Mouse (Mus musculus) hindbrain, embryonic 15.5 days (tissue): ENCODE measurements at regions not wholly inside any gene's neighbourhood (a gene's known extent, or its start where the extent isn't known, plus 50 kb on each side); places are given as distances from the start of the nearest gene placed in this dataset.

Experiments
- ATAC-seq: fragments of 200-750 bp; cut with Nextera tagmentation; 2 replicates; pipeline ENCODE4 v1.8.0; 2017; ENCODE audit warnings: low read depth, moderate number of reproducible peaks, moderate TSS enrichment; ENCODE audit not compliant: low FRiP score
- H3K27ac ChIP-seq: fragments of 300-500 bp; sonication (generic); replicated peaks from 2 replicates; pipeline ENCODE4 v1.5.1; 2015; ENCODE audit warnings: mild to moderate bottlenecking, inconsistent platforms
- H3K27me3 ChIP-seq: fragments of 300-500 bp; sonication (generic); 2 replicates; pipeline ENCODE4 v1.6.1; 2015; ENCODE audit warnings: control low read depth, inconsistent platforms
- H3K36me3 ChIP-seq: fragments of 300-500 bp; sonication (generic); 2 replicates; pipeline ENCODE4 v1.6.1; 2015; ENCODE audit warnings: control low read depth, inconsistent platforms
- H3K4me1 ChIP-seq: fragments of 300-500 bp; sonication (generic); replicated peaks from 2 replicates; pipeline ENCODE4 v1.6.1; 2015; ENCODE audit warnings: control low read depth, inconsistent platforms
- H3K4me2 ChIP-seq: fragments of 300-500 bp; sonication (generic); 2 replicates; pipeline ENCODE4 v1.6.1; 2015; ENCODE audit warnings: moderate library complexity, mild to moderate bottlenecking, inconsistent platforms
- H3K4me3 ChIP-seq: fragments of 300-500 bp; sonication (generic); 2 replicates; pipeline ENCODE4 v1.5.1; 2015; ENCODE audit warnings: mild to moderate bottlenecking, inconsistent platforms
- H3K9ac ChIP-seq: fragments of 300-500 bp; sonication (generic); 2 replicates; pipeline ENCODE4 v1.6.1; 2015; ENCODE audit warnings: inconsistent platforms
- H3K9me3 ChIP-seq: fragments of 300-500 bp; sonication (generic); 2 replicates; pipeline ENCODE4 v1.6.1; 2016; ENCODE audit warnings: control low read depth, inconsistent platforms
- WGBS: fragments of 180-500 bp; shearing (Covaris S2); methylation state at CpG from one replicate; pipeline ENCODE4 v1.1.7; 2015; 5-methylcytosine and 5-hydroxymethylcytosine counted together

DNA sequence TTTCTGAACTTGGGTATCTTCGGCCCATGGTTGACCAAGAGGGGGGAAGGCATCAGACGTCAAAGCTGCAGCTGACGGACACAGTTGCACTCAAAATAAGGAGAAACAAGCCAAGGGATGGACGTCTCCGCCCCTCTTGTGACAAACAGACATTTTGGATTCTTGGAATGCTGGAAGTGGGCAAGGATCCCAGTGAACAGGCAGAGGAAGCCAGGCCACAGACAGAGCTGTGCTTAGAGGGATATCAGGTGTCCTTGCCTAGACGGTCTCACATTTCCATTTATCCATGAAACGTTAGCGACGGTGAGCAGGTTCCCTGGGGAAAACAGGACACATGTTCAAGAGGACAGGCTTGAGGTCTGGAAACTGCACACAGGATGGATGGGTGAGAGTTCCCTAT, 191.2 kb downstream of the Hs3st3b1 start:
- H3K27ac ChIP-seq, result no peak overlapping the region
- H3K4me3 ChIP-seq, result no peak overlapping the region
- ATAC-seq, result no peak
- WGBS, result 61% methylated on average over 9 of the region's 9 CpGs
- H3K27me3 ChIP-seq, result no peaks in the 10 kb centered on the region
- H3K36me3 ChIP-seq, result no peaks in the 10 kb centered on the region
- no peak overlapping the region for H3K9ac ChIP-seq
- H3K4me1 ChIP-seq, result peaks cover 5% of the 10 kb centered on the region
- no peak overlapping the region for H3K4me2 ChIP-seq
- H3K9me3 ChIP-seq, result no peaks in the 10 kb centered on the region

DNA sequence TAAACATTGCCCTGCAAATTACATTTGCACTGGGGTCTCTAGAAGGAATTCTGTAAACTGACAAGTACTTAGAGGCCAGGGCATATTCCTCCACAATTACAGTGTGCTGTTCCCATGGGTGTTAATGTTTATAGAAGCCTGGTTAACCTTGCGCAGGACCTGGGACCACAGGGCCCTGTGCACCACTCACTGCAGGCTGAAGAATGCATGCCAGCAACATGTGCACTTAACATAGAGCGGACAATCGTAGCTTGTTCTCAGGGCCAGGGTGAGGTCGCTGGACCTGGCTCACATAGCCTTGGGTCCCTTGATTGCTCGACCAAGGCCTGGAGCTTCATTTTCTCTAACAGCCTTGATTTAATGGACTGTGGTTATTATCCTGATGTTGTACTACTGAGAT, 168.8 kb downstream of the Hs3st3b1 start:
- ATAC-seq, result no peak
- Histone ChIP-seq H3K4me1 (0 out of 2 replicates have a peak, but pooled peaks cover 5% of the 10 kb centered on the region), H3K9ac (no peak overlapping the region), H3K9me3 (no peaks in the 10 kb centered on the region), H3K4me3 (no peak overlapping the region), H3K27ac (no peak overlapping the region), H3K4me2 (no peak overlapping the region), H3K36me3 (no peaks in the 10 kb centered on the region), H3K27me3 (no peaks in the 10 kb centered on the region)
- 59% methylated on average over 5 of the region's 5 CpGs for WGBS

GRCm38 (mm10) chr11:63754826-63755225, 167.3 kb downstream of the Hs3st3b1 start:
- no peak overlapping the region for H3K4me3 ChIP-seq
- H3K4me1 ChIP-seq, result 0 out of 2 replicates have a peak, but pooled peaks cover 5% of the 10 kb centered on the region
- no peaks in the 10 kb centered on the region for H3K27me3 ChIP-seq
- no peak for ATAC-seq
- H3K4me2 ChIP-seq, result no peak overlapping the region
- WGBS, result 74% methylated on average over 3 of the region's 3 CpGs
- H3K36me3 ChIP-seq, result no peaks in the 10 kb centered on the region
- H3K9ac ChIP-seq, result no peak overlapping the region
- H3K9me3 ChIP-seq, result no peaks in the 10 kb centered on the region
- H3K27ac ChIP-seq, result no peak overlapping the region

DNA sequence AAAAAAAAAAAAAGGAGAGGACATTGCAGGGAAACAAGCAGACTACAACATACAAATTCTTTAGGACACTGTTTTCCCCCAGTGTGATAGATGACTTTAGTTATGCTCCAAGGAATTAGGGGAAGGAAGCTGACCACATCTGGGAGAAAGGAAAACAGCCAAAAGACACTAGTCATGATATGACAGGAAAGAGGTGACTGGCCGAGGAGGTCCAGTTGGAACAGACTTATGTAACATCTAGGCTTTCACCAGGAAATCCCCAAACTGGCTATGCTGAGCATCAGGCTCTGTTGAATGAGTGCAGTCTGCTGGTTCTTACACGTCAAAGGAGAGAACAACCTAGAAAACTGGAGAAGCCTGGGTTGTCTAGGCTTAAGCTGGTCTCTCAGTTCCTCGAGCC, 163.8 kb downstream of the Hs3st3b1 start:
- Histone ChIP-seq H3K4me3 (no peak overlapping the region), H3K9me3 (no peaks in the 10 kb centered on the region), H3K4me2 (no peak overlapping the region), H3K27me3 (no peaks in the 10 kb centered on the region), H3K36me3 (no peaks in the 10 kb centered on the region), H3K27ac (no peak overlapping the region), H3K4me1 (0 out of 2 replicates have a peak, but pooled peaks cover 2% of the 10 kb centered on the region), H3K9ac (no peak overlapping the region)
- ATAC-seq, result no peak
- WGBS, result 89% methylated on average over 3 of the region's 3 CpGs

GRCm38 (mm10) chr11:63761561-63761960, 160.5 kb downstream of the Hs3st3b1 start:
- Histone ChIP-seq H3K27me3 (no peaks in the 10 kb centered on the region), H3K9ac (no peak overlapping the region), H3K4me2 (no peak overlapping the region), H3K27ac (no peak overlapping the region), H3K9me3 (no peaks in the 10 kb centered on the region), H3K4me1 (no peaks in the 10 kb centered on the region), H3K4me3 (no peak overlapping the region), H3K36me3 (no peaks in the 10 kb centered on the region)
- ATAC-seq, result no peak
- 82% methylated on average over 6 of the region's 6 CpGs for WGBS

GRCm38 (mm10) chr11:63767631-63768250, 154.3 kb downstream of the Hs3st3b1 start:
- WGBS, result 81% methylated on average over 10 of the region's 10 CpGs
- no peaks in the 10 kb centered on the region for H3K9me3 ChIP-seq
- no peak overlapping the region for H3K9ac ChIP-seq
- H3K27ac ChIP-seq, result no peak overlapping the region
- no peaks in the 10 kb centered on the region for H3K27me3 ChIP-seq
- no peak for ATAC-seq
- no peak overlapping the region for H3K4me2 ChIP-seq
- H3K36me3 ChIP-seq, result no peaks in the 10 kb centered on the region
- no peaks in the 10 kb centered on the region for H3K4me1 ChIP-seq
- H3K4me3 ChIP-seq, result no peak overlapping the region

DNA sequence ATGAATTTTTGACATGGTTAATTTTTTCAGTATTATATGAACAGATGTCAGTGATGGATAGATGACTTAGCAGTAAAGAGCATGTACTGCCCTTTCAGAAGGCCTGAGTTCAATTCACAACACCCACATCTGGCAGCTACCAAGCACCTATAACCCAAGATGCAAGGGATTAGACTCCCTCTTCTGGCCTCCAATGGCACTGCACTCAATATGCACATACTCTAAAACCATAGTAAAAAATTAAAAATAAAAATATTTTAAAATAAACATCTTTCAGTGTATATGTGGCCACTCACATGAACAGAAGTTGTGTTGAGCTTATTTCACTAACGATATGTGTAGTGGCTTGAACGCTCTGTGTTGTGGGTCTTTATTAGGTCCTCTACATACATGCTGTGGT, 152.4 kb downstream of the Hs3st3b1 start:
- no peak for ATAC-seq
- WGBS, result 95% methylated on average over 2 of the region's 2 CpGs
- no peaks in the 10 kb centered on the region for H3K36me3 ChIP-seq

GRCm38 (mm10) chr11:63775382-63775781, 146.7 kb downstream of the Hs3st3b1 start:
- no peak overlapping the region for H3K27ac ChIP-seq
- H3K27me3 ChIP-seq, result no peaks in the 10 kb centered on the region
- ATAC-seq, result no peak
- no peak overlapping the region for H3K4me2 ChIP-seq
- no peaks in the 10 kb centered on the region for H3K9me3 ChIP-seq
- no peaks in the 10 kb centered on the region for H3K36me3 ChIP-seq
- H3K4me3 ChIP-seq, result no peak overlapping the region
- H3K9ac ChIP-seq, result no peak overlapping the region
- 56% methylated on average over 6 of the region's 6 CpGs for WGBS
- 0 out of 2 replicates have a peak, but pooled peaks cover 6% of the 10 kb centered on the region for H3K4me1 ChIP-seq

More for the DNA sequence above, 152.4 kb downstream of the Hs3st3b1 start:
- Histone ChIP-seq H3K4me3 (no peak overlapping the region), H3K4me2 (no peak overlapping the region), H3K27ac (no peak overlapping the region), H3K27me3 (no peaks in the 10 kb centered on the region), H3K4me1 (no peaks in the 10 kb centered on the region), H3K9ac (no peak overlapping the region), H3K9me3 (no peaks in the 10 kb centered on the region)

- Histone ChIP-seq H3K4me1 (0 out of 2 replicates have a peak, but pooled peaks cover 6% of the 10 kb centered on the region), H3K4me2 (no peak overlapping the region), H3K4me3 (no peak overlapping the region), H3K27me3 (no peaks in the 10 kb centered on the region), H3K9ac (no peak overlapping the region), H3K27ac (no peak overlapping the region), H3K36me3 (no peaks in the 10 kb centered on the region), H3K9me3 (no peaks in the 10 kb centered on the region)
- WGBS, result 88% methylated on average over 6 of the region's 6 CpGs
- no peak for ATAC-seq
These were observed 142.7 kb downstream of the Hs3st3b1 start for GRCm38 (mm10) chr11:63779371-63779770.

GRCm38 (mm10) chr11:63781967-63782915, 139.8 kb downstream of the Hs3st3b1 start:
- H3K4me3 ChIP-seq, result no peak overlapping the region
- no peak overlapping the region for H3K27ac ChIP-seq
- H3K9ac ChIP-seq, result no peak overlapping the region
- 0 out of 2 replicates have a peak, but pooled peaks cover 12% of the 10 kb centered on the region for H3K4me1 ChIP-seq
- no peaks in the 10 kb centered on the region for H3K36me3 ChIP-seq
- 83% methylated on average over 19 of the region's 19 CpGs for WGBS
- H3K9me3 ChIP-seq, result no peaks in the 10 kb centered on the region
- H3K27me3 ChIP-seq, result no peaks in the 10 kb centered on the region
- no peak overlapping the region for H3K4me2 ChIP-seq
- no peak for ATAC-seq

DNA sequence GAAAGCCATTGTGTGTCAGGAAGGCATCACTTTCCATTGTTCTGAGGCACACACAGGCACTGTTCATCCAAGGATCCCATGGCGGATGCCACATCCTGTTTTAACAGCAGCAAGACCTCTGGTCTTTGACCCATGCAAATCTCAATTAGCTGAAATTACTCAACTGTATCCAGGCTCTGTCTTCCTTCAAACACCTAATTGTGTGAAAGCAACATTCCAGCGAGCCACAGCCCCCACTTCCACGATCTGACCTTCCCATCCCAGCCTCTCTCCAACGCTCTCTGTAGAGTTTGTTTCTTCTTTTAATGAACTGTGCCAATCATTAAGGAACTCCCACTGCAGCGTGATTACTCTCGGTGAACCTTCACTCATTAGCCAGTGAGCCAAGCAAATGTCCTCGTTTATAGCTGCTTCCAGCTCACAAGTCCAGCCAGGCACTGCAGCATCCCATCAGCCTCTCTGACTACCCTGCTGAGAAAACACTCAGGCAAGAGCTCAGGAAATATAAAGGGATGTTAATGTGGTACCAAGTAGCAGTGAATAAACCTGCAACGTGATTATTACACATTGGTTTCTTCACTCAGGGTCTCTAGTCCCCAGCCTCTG, 136.7 kb downstream of the Hs3st3b1 start:
- H3K36me3 ChIP-seq, result no peaks in the 10 kb centered on the region
- H3K9ac ChIP-seq, result no peak overlapping the region
- no peaks in the 10 kb centered on the region for H3K9me3 ChIP-seq
- no peak overlapping the region for H3K4me2 ChIP-seq
- 14% methylated on average over 8 of the region's 8 CpGs for WGBS
- H3K4me1 ChIP-seq, result 0 out of 2 replicates have a peak, but pooled peaks cover 6% of the 10 kb centered on the region
- H3K27ac ChIP-seq, result 0 out of 2 replicates have a peak overlapping the region, but pooled peaks have one; percentile 18
- ATAC-seq, result no peak; the same call in 1 of the 2 replicates
- no peaks in the 10 kb centered on the region for H3K27me3 ChIP-seq
- H3K4me3 ChIP-seq, result no peak overlapping the region

- ATAC-seq, result no peak
- 59% methylated on average over 4 of the region's 4 CpGs for WGBS
These were observed 136.1 kb downstream of the Hs3st3b1 start for GRCm38 (mm10) chr11:63785965-63786364.

More at GRCm38 (mm10) chr11:63785965-63786364, 136.1 kb downstream of the Hs3st3b1 start:
- Histone ChIP-seq H3K27me3 (no peaks in the 10 kb centered on the region), H3K9me3 (no peaks in the 10 kb centered on the region), H3K9ac (no peak overlapping the region), H3K36me3 (no peaks in the 10 kb centered on the region), H3K27ac (no peak overlapping the region), H3K4me2 (no peak overlapping the region), H3K4me3 (no peak overlapping the region), H3K4me1 (0 out of 2 replicates have a peak, but pooled peaks cover 6% of the 10 kb centered on the region)
